Mouse (Mus musculus) macrophage (primary cell): ENCODE results near the gene Efnb2. TPM values are rescaled to one million over a fixed set of nuclear protein-coding genes. Genes with fewer than 3 reads are reported as not detected.

Experiments
- H3K27ac ChIP-seq: fragments of 350-480 bp; formaldehyde crosslinking; 2 replicates; pipeline ENCODE4 v1.9.0; 2021
- H3K36me3 ChIP-seq: fragments of 350-480 bp; formaldehyde crosslinking; 2 replicates; pipeline ENCODE4 v1.9.0; 2021; ENCODE audit errors: inconsistent target
- H3K4me3 ChIP-seq: fragments of 350-480 bp; formaldehyde crosslinking; 2 replicates; pipeline ENCODE4 v1.9.0; 2021; ENCODE audit errors: inconsistent target
- H3K79me2 ChIP-seq: fragments of 350-480 bp; formaldehyde crosslinking; 2 replicates; pipeline ENCODE4 v1.9.0; 2021; ENCODE audit errors: inconsistent target
- WGBS: methylation state at CpG from one replicate; pipeline ENCODE4 v1.1.7; 2026; ENCODE audit warnings: inconsistent platforms; ENCODE audit not compliant: missing documents; 5-methylcytosine and 5-hydroxymethylcytosine counted together
- polyA plus RNA-seq: library from polyadenylated mRNA; stranded (reverse); fragments of 250-400 nt; gene quantifications from 3 replicates; pipeline ENCODE4 v1.2.4, GENCODE M21; 2018; ENCODE audit warnings: inconsistent platforms

Gene Efnb2
- polyA plus RNA-seq, 1 experiment from 2014 or later: 0.17 TPM

DNA sequence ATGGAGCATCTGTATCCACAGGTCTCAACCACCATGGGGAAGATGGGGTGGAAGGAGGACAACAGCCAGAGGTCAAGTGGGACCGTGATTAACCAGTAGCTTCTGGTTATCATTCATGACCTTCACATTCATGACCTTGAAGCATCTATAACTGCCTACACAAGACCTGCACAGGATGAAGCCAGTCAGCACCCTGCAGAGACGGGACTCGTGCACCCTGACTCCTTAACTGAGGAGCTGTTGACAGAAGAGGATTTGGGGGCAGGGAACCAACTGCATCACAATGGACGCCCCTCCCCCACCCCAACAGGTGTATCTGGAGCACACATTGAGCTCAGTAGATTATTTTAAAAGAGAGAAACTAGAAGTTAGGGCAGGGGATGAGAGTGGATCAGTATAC, 49.1 kb downstream of the Efnb2 start:
- H3K79me2 ChIP-seq: no peaks in the 10 kb centered on the region
- H3K4me3 ChIP-seq: no peak overlapping the region
- WGBS: 90% methylated on average over 4 of the region's 4 CpGs
- no peak overlapping the region for H3K27ac ChIP-seq
- no peaks in the 10 kb centered on the region for H3K36me3 ChIP-seq

DNA sequence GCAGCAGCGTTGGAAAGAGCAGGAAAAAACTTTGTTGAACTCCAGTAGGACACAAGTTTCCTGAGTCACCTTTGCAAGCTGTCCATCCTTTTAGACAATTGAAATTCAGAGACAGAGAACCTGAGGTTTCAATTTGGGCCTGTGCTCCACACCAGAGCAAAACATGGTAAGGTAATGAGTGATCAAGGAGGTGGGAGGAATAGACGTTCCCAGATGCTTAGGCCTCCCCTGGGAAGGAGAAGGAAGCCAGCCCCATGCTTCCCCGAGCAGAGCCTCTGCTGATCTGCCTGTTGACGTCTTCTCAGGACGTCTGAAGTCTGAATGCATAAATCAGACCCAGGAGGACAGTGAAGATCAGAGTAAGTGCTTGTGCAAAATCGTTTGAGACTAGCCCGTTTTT, 51.3 kb downstream of the Efnb2 start:
- H3K27ac ChIP-seq: no peak overlapping the region
- 82% methylated on average over 7 of the region's 7 CpGs for WGBS
- H3K4me3 ChIP-seq: no peak overlapping the region
- no peaks in the 10 kb centered on the region for H3K36me3 ChIP-seq
- no peaks in the 10 kb centered on the region for H3K79me2 ChIP-seq

DNA sequence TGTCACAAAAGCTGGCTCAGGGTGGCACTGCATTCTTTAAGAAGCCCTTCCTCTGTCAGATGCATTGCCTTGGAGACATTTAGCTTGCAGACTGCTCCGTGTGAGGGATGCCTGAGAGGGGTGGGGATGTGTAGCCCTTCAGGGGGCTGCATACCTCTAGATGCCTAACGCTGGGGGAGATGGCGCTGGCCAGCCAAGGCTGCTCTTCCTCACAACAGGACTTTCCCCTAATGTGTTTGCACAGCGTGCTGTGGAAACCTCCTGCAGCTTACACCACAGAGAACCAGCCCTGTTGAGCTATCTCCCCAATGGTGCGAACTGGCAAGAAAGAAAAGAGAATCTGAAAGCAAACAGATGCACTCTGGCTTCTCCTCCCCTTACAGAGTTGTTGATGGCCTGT, 51.9 kb downstream of the Efnb2 start:
- no peak overlapping the region for H3K4me3 ChIP-seq
- no peaks in the 10 kb centered on the region for H3K36me3 ChIP-seq
- H3K79me2 ChIP-seq: no peaks in the 10 kb centered on the region
- WGBS: 88% methylated on average over 5 of the region's 5 CpGs
- no peak overlapping the region for H3K27ac ChIP-seq

DNA sequence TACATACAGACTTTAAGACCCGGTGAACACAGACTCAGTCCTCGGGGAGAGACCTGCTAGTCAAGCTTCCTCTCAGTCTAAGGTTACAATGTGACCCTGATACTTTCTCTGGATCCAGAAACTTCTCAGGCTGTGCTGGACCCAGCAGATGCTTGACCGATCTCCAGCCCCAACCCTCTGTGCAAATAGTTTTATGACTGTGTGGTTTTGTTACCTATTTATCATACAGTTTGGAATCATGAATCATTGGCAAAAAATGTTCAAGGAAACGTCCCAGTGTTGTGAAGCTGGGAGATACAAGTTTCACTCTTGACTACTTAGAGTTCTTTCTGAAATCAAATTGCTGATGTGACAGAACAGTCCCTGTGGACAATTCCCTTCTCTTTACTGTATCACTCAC, 55.4 kb downstream of the Efnb2 start:
- Histone ChIP-seq H3K36me3 (no peaks in the 10 kb centered on the region), H3K4me3 (no peak overlapping the region), H3K27ac (no peak overlapping the region), H3K79me2 (no peaks in the 10 kb centered on the region)
- 78% methylated on average over 4 of the region's 4 CpGs for WGBS

DNA sequence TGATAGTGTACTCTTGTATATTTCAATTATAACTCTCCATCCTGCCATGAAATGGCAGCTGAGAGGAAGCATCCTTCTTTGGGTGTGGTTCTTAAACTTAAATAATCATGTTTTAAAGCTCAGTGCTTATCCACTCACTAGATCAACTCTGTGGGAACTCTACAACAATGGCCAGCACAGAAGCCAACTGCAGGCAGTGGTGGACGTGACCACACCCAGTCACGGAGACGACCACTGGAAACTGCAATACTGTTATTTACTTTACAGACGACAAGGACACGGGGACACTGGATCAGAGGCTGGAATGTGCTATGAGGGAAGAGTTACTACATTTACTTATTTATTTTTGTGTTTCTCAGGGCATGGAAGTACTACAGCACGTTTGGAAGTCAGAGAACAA, 57.2 kb downstream of the Efnb2 start:
- 87% methylated on average over 6 of the region's 6 CpGs for WGBS
- Histone ChIP-seq H3K36me3 (no peaks in the 10 kb centered on the region), H3K79me2 (no peaks in the 10 kb centered on the region), H3K4me3 (no peak overlapping the region), H3K27ac (no peak overlapping the region)

DNA sequence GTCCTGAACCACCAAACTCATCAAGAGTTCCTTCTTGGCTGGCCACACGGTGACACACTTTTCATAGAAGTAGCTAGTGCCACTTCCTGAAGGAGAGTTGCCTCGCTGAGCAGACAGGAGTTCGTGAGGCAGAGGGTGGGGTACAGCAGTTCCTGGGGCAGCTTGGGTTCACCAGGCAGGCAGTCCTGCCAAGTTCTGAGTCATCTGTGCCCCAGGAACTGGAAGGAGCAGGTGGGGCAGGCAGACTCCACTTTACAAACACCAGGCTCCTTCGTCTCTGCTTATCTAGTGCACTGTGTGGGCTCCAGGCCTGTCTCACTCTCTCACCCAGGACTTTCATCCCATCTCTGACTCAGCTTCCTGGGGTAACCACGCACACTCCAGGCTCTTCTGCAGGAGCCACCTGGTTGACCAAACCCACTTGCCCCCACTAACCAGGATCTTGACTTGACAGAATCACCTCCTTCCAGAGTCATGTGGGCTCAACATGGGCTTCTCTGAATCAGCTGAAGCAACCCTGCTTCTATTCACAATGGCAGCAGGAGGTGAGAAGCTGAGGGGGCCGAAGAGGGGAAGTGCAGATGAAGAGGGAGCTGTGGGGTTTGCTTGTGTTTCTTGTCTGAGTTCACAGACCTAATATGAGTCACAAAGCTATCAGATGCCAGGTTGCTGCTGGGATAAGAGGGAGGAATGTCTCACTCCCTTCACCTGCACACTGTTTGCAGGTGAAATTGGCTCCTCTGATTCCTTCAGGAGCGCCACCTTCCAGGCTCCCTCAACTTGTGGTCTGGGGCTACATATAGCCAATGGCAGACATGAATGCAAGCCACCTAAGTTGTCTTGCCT, 58.2 kb downstream of the Efnb2 start:
- no peaks in the 10 kb centered on the region for H3K36me3 ChIP-seq
- H3K27ac ChIP-seq: no peak overlapping the region
- 21% methylated on average over 7 of the region's 7 CpGs for WGBS
- no peak overlapping the region for H3K4me3 ChIP-seq
- H3K79me2 ChIP-seq: no peaks in the 10 kb centered on the region

DNA sequence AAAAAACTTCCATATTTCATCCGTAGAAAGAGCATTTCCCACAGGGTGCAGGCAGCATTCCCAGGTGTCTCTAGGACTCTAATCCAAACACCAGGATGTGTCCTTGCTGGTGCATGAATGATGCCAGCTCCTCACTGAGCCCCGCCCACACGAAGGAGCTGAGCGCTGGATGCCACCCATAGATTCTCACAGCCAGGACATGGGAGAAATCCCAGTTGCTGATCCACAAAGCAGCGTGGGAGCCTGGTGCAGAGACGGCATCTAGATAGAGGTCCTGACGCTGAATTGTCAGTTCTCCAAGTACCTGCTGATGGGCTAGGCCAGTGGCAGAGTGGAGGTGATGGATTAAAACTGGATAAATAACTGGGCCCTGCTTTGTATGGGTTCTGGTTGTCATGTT, 61.1 kb downstream of the Efnb2 start:
- H3K4me3 ChIP-seq: no peak overlapping the region
- no peak overlapping the region for H3K27ac ChIP-seq
- no peaks in the 10 kb centered on the region for H3K36me3 ChIP-seq
- H3K79me2 ChIP-seq: no peaks in the 10 kb centered on the region
- WGBS: 97% methylated on average over 7 of the region's 7 CpGs

DNA sequence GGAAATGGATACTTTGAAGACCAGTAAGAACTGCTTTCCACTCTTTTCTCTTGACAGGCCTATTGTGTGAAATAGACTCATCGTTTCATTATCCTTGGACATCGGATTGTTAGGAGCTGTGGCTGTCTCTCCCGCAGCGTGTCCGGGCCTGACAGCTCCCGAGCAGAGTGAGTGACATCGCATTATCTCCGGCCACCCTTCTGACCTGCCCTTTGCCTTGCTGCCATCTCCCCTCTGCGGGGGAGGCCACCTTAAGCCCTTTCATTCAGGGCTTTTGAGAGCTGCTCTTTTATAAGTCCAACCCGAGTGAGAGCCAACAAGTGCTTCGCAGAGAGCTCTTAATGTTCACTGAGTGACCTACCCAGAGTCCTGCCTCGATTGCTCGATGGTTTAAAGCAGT, 63.6 kb downstream of the Efnb2 start:
- whole genome bisulfite sequencing: 90% methylated on average over 13 of the region's 13 CpGs
- Histone ChIP-seq H3K79me2 (no peaks in the 10 kb centered on the region), H3K27ac (no peak overlapping the region), H3K36me3 (no peaks in the 10 kb centered on the region), H3K4me3 (no peak overlapping the region)

DNA sequence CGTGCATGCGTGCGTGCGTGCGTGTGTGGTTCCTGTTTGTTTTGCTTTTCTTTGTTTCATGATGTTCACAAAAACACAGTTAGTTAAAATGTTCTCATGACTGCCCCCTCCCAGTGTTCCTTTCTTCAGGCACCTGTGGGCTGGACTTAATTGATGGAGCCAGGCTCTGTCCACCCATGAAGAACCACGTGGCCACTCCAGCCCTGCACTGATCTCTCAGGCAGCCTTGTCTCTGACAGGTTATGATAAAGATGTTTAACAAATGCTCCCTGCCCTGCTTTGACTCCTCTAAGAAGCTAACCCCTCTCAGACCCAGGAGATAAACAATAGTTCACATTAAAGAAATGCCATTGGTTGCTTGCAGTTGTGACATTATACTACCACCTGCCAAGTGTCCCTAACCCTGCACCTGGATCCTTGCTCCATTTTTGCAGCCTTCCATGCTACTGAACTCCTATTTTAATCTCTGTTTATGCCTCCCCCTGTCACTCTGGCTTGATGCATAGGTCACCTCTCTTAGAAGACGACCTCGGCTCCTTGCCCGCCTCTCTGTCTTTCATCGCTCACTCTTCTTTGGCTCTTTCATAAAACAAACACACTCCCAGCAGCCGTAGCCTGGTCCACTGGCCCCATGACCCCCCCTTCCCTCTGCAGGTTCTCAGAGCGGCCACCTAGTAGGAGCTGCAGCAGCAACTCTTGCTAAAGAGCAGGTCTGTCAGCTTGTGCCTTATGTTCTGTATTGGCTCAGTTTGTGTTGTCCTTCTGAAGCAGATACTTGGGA, 65.0 kb downstream of the Efnb2 start:
- Histone ChIP-seq H3K27ac (no peak overlapping the region), H3K4me3 (no peak overlapping the region), H3K79me2 (no peaks in the 10 kb centered on the region), H3K36me3 (no peaks in the 10 kb centered on the region)
- WGBS: 94% methylated on average over 12 of the region's 12 CpGs

DNA sequence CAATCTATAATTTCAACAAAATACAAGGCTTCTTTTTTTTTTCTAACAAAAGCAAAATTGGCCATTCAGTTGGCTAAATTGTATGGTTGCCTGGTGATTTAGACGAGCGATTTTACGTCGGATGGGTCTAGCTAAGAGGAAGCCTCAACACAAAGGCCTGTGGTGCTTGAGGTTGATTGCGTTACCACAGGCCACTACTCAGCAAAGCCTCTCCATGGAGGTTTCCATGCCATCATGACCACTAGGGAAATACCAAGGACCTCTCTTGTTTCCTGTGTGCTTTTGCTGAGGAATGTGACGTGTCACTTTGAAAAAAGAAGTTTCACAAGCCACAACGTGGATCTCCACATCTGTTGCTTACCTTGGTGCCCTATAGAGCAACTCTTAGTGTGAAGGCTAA, 67.2 kb downstream of the Efnb2 start:
- no peak overlapping the region for H3K27ac ChIP-seq
- WGBS: 5% methylated on average over 7 of the region's 7 CpGs
- no peaks in the 10 kb centered on the region for H3K36me3 ChIP-seq
- no peaks in the 10 kb centered on the region for H3K79me2 ChIP-seq
- no peak overlapping the region for H3K4me3 ChIP-seq

DNA sequence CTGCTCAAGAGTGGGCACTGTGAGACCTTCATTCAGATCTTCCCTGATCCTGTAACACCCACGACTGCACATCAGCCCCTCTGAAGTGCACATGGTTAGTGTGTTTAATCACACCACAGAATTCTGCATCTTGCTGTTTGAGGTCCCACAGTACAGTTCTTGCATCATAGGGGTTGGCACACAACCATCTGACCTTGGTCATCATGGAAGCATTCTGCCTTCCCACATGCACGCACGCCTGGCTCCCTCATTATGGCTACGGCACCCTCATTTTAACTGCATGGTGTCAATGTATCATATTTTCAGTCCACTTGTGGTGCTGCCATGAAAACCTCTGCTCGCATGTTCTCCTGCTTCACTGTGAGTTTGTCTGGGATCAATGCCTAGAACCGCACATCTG, 67.7 kb downstream of the Efnb2 start:
- Histone ChIP-seq H3K36me3 (no peaks in the 10 kb centered on the region), H3K79me2 (no peaks in the 10 kb centered on the region), H3K27ac (no peak overlapping the region), H3K4me3 (no peak overlapping the region)
- 83% methylated on average over 6 of the region's 6 CpGs for WGBS

DNA sequence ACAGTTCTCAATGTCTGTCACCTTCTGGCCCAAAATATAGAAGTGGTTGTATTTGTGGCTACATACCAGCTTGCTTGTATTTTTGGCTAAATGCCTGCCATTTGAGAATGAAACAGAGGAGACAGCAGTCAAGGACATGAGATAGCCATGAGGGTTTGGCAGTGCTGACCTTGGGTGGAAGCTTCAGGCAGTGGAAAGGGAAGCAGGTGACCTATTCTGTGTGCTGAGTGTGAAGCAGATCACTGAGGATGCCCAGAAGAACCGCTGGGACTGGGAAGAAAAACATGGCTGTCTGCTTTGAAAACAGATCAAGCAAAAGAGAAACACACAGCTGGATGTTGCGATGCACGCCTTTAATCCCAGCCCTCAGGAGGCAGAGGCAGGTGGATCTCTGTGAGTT, 68.7 kb downstream of the Efnb2 start:
- Histone ChIP-seq H3K27ac (no peak overlapping the region), H3K36me3 (no peaks in the 10 kb centered on the region), H3K79me2 (no peaks in the 10 kb centered on the region), H3K4me3 (no peak overlapping the region)
- 97% methylated on average over 3 of the region's 3 CpGs for WGBS

DNA sequence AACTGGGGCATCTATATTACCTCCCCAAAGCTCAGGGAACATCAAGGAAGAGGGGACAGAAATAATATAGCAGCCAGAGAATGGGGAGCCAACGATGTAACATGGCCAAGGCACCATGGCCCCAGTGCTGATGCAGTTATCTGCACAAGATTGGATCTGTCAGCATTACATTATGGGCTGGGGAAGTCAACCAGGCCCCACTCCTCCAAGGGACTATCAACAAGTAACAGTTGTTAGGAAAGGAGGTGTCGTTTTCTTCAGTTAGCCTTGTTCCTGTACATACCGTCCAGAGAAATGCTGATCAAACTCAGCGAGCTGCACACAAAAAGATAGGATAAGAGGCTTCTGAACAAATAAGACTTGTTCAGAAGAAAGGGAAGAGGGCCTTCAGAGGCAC, 77.1 kb downstream of the Efnb2 start:
- Histone ChIP-seq H3K4me3 (no peak overlapping the region), H3K27ac (no peak overlapping the region), H3K79me2 (no peaks in the 10 kb centered on the region), H3K36me3 (no peaks in the 10 kb centered on the region)
- 89% methylated on average over 4 of the region's 4 CpGs for WGBS

DNA sequence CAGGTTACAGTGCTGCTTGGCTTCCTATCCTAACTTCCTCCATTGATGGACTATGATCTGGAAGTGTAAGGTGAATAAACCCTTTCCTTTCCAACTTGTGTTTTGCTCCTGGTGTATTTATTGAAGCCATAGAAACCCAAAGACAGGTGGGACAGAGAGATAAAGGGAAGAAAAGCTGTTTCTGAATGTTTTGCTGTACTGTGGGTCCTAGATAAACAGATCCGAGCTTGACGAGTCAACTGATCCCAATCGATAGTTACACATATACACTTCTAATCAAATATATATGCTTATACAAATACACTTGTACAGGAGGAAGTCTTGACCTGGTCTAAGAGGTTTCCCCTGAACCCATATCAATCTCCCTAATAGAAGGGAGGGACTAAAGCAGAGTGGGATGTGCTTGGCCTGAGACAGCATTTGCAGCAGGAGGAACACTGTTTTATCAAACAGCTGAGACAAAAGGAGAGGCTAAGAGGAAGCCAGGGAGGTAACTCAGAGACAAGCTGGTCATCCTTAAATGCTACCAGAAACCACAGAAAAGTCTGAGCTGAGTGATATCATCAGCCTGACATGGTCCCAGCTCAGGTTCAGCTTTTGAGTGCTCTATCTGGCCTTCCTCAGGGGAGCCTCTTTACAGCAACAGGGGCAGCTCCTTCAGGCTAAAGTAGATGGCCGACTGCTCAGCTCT, 77.6 kb downstream of the Efnb2 start:
- WGBS: 91% methylated on average over 4 of the region's 4 CpGs
- no peak overlapping the region for H3K27ac ChIP-seq
- no peaks in the 10 kb centered on the region for H3K79me2 ChIP-seq
- no peak overlapping the region for H3K4me3 ChIP-seq
- H3K36me3 ChIP-seq: no peaks in the 10 kb centered on the region

DNA sequence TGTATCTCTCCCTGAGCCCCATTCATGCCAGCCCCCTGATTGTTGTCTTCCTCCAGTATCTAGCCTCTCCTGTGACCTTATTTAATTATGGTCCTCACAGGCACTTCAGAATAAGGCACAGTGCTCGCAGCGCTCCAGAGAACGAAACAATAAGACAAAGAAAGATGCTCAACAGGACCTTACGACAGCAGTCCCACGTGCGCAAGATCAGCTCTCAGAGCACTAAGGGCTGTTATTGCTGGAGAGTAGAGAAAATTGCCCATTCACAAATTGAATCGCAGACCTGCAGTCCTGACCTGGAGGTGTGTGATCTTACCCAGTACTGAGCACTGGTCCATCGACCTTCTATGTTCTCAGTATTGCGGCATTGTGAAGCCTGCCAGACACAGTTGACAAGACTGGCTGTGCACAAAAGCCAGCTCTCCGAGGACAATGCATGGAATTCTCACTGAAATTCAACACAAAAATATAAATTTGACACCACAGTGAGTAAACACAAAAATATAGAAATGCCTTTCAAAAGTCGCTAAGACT, 83.2 kb downstream of the Efnb2 start:
- H3K36me3 ChIP-seq: no peaks in the 10 kb centered on the region
- no peak overlapping the region for H3K4me3 ChIP-seq
- no peak overlapping the region for H3K27ac ChIP-seq
- WGBS: 91% methylated on average over 11 of the region's 11 CpGs
- no peaks in the 10 kb centered on the region for H3K79me2 ChIP-seq
